Mouse (Mus musculus) heart, adult 2 months (tissue): ENCODE results near the gene Fgf4. TPM values are rescaled to one million over a fixed set of nuclear protein-coding genes. Genes with fewer than 3 reads are reported as not detected.

Source experiments
- DNase-seq, 2 experiments: peaks; one replicate each; pipeline ENCODE4 v3.0.0; 2021
- H3K27ac ChIP-seq: fragments of 200-600 bp; 2 replicates; pipeline ENCODE4 v1.8.1; 2022
- H3K27me3 ChIP-seq: fragments of 200-500 bp; 2 replicates; pipeline ENCODE4 v1.6.1; 2012; ENCODE audit warnings: mild to moderate bottlenecking, low read length, inconsistent platforms, mixed read lengths; ENCODE audit not compliant: control insufficient read depth, insufficient read depth
- H3K36me3 ChIP-seq: fragments of 200-500 bp; 2 replicates; pipeline ENCODE4 v1.6.1; 2012; ENCODE audit warnings: low read length, inconsistent platforms; ENCODE audit not compliant: control insufficient read depth, insufficient read depth
- H3K4me1 ChIP-seq: fragments of 200-500 bp; 2 replicates; pipeline ENCODE4 v1.6.1; 2011; ENCODE audit warnings: low read length; ENCODE audit not compliant: control insufficient read depth, insufficient read depth
- H3K4me3 ChIP-seq: fragments of 200-600 bp; 2 replicates; pipeline ENCODE4 v1.8.1; 2022
- H3K79me2 ChIP-seq: fragments of 200-500 bp; replicated peaks from 2 replicates; pipeline ENCODE4 v1.6.1; 2012; ENCODE audit warnings: mild to moderate bottlenecking, inconsistent platforms, low read length, moderate library complexity, mixed read lengths; ENCODE audit not compliant: control insufficient read depth, insufficient read depth
- H3K9ac ChIP-seq: fragments of 200-500 bp; 2 replicates; pipeline ENCODE4 v1.6.1; 2012; ENCODE audit warnings: low read depth, mild to moderate bottlenecking, control low read depth, inconsistent platforms, low read length, mixed read lengths
- CTCF ChIP-seq: fragments of 200-600 bp; IDR thresholded peaks from 2 replicates; pipeline ENCODE4 v1.8.1; 2022; ENCODE audit warnings: antibody characterized with exemption, mild to moderate bottlenecking, moderate library complexity
- EP300 ChIP-seq: fragments of 200-500 bp; IDR thresholded peaks from 2 replicates; pipeline ENCODE4 v1.6.1; 2011; ENCODE audit warnings: low read depth, low read length, control low read depth; ENCODE audit not compliant: insufficient read depth
- POLR2A ChIP-seq: fragments of 200-500 bp; IDR thresholded peaks from 2 replicates; pipeline ENCODE4 v1.6.1; 2011; ENCODE audit warnings: mild to moderate bottlenecking, low read depth, low read length, control low read depth; ENCODE audit not compliant: insufficient read depth
- WGBS: fragments of 180-500 bp; shearing (Covaris S2); methylation state at CpG from one replicate; pipeline ENCODE4 v1.1.7; 2018; 5-methylcytosine and 5-hydroxymethylcytosine counted together
- intact Hi-C: fragments of 180-260 bp; cut with DNase I; formaldehyde crosslinking; loops from one replicate; pipeline ENCODE4 v1.15.1; 2025
- polyA plus RNA-seq: library from polyadenylated mRNA; depleted of rRNA; stranded (reverse); fragments of >200 nt; gene quantifications from 2 replicates; pipeline ENCODE4 v1.2.3, GENCODE M21; 2012
- total RNA-seq, 2 experiments: library from RNA; stranded (reverse); gene quantifications; 2 replicates each; pipeline ENCODE4 v1.2.3; 2021

Fgf4 gene
- total and polyA plus RNA-seq, 3 experiments: not detected

- no peak overlapping the region for H3K4me3 ChIP-seq
- WGBS: 79% methylated on average over 4 of the region's 4 CpGs
- no peak for DNase-seq
Measured at GRCm38 (mm10) chr7:144873160-144873559, 26.0 kb downstream of the Fgf4 start.

GRCm38 (mm10) chr7:144874226-144874625 is 27.1 kb downstream of the Fgf4 start:
- Histone ChIP-seq H3K36me3 (no peaks in the 10 kb centered on the region), H3K4me3 (no peak overlapping the region), H3K27ac (no peak overlapping the region), H3K79me2 (no peaks in the 10 kb centered on the region), H3K4me1 (no peaks in the 10 kb centered on the region), H3K9ac (no peak overlapping the region), H3K27me3 (no peaks in the 10 kb centered on the region)
- 68% methylated on average over 4 of the region's 4 CpGs for WGBS
- intact Hi-C loops: no loop called here
- TF ChIP-seq EP300 (no peak), CTCF (no peak), POLR2A (no peak)
- DNase-seq: no peak

More at GRCm38 (mm10) chr7:144873160-144873559, 26.0 kb downstream of the Fgf4 start:
- intact Hi-C loops: no loop called here
- no peaks in the 10 kb centered on the region for H3K36me3 ChIP-seq
- no peak for TF ChIP-seq EP300
- no peak for TF ChIP-seq CTCF
- no peak for TF ChIP-seq POLR2A
- H3K79me2 ChIP-seq: no peaks in the 10 kb centered on the region
- H3K27ac ChIP-seq: no peak overlapping the region
- H3K9ac ChIP-seq: no peak overlapping the region
- H3K27me3 ChIP-seq: no peaks in the 10 kb centered on the region
- no peaks in the 10 kb centered on the region for H3K4me1 ChIP-seq

GRCm38 (mm10) chr7:144878401-144878800 is 31.2 kb downstream of the Fgf4 start:
- no peak overlapping the region for H3K27ac ChIP-seq
- no peaks in the 10 kb centered on the region for H3K36me3 ChIP-seq
- no peaks in the 10 kb centered on the region for H3K4me1 ChIP-seq
- DNase-seq: no peak
- H3K4me3 ChIP-seq: no peak overlapping the region
- H3K9ac ChIP-seq: no peak overlapping the region
- no peaks in the 10 kb centered on the region for H3K27me3 ChIP-seq
- WGBS: 96% methylated on average over 1 of the region's 1 CpGs
- no peaks in the 10 kb centered on the region for H3K79me2 ChIP-seq
- TF ChIP-seq EP300: no peak
- TF ChIP-seq POLR2A: no peak
- TF ChIP-seq CTCF: no peak
- intact Hi-C loops: no loop called here

GRCm38 (mm10) chr7:144883106-144883505 is 35.9 kb downstream of the Fgf4 start:
- 35% methylated on average over 2 of the region's 2 CpGs for WGBS
- no peak overlapping the region for H3K27ac ChIP-seq
- intact Hi-C loops: no loop called here

GRCm38 (mm10) chr7:144887672-144888071 is 40.5 kb downstream of the Fgf4 start:
- TF ChIP-seq CTCF: peak; percentile 31
- TF ChIP-seq EP300: no peak
- Histone ChIP-seq H3K4me1 (no peaks in the 10 kb centered on the region), H3K4me3 (no peak overlapping the region), H3K27me3 (no peaks in the 10 kb centered on the region), H3K27ac (no peak overlapping the region), H3K9ac (no peak overlapping the region), H3K36me3 (no peaks in the 10 kb centered on the region), H3K79me2 (no peaks in the 10 kb centered on the region)
- no peak for DNase-seq
- 80% methylated on average over 2 of the region's 2 CpGs for WGBS
- intact Hi-C loops: no loop called here

More at GRCm38 (mm10) chr7:144883106-144883505, 35.9 kb downstream of the Fgf4 start:
- Histone ChIP-seq H3K4me3 (no peak overlapping the region), H3K4me1 (no peaks in the 10 kb centered on the region), H3K79me2 (no peaks in the 10 kb centered on the region), H3K9ac (no peak overlapping the region), H3K36me3 (no peaks in the 10 kb centered on the region), H3K27me3 (no peaks in the 10 kb centered on the region)
- TF ChIP-seq EP300 (no peak), POLR2A (no peak), CTCF (no peak)
- no peak for DNase-seq

- Histone ChIP-seq H3K4me3 (no peak overlapping the region), H3K79me2 (no peaks in the 10 kb centered on the region), H3K4me1 (no peaks in the 10 kb centered on the region), H3K27ac (no peak overlapping the region), H3K27me3 (no peaks in the 10 kb centered on the region), H3K9ac (no peak overlapping the region), H3K36me3 (no peaks in the 10 kb centered on the region)
- DNase-seq: no peak
- TF ChIP-seq POLR2A (no peak), CTCF (no peak), EP300 (no peak)
- WGBS: 13% methylated on average over 18 of the region's 18 CpGs
- intact Hi-C loops: no loop called here
Measured at GRCm38 (mm10) chr7:144888564-144889299, 41.6 kb downstream of the Fgf4 start.
